Mouse (Mus musculus): ENCODE data around the gene Robo1. TPM values are rescaled to one million over a fixed set of nuclear protein-coding genes. Genes with fewer than 3 reads are reported as not detected.
A peak's percentile ranks its signal among the peaks of the same experiment; 100 is the strongest.

Robo1 gene
- polyA plus RNA-seq, 1 experiment from 2014 or later = 18.3 TPM

DNA sequence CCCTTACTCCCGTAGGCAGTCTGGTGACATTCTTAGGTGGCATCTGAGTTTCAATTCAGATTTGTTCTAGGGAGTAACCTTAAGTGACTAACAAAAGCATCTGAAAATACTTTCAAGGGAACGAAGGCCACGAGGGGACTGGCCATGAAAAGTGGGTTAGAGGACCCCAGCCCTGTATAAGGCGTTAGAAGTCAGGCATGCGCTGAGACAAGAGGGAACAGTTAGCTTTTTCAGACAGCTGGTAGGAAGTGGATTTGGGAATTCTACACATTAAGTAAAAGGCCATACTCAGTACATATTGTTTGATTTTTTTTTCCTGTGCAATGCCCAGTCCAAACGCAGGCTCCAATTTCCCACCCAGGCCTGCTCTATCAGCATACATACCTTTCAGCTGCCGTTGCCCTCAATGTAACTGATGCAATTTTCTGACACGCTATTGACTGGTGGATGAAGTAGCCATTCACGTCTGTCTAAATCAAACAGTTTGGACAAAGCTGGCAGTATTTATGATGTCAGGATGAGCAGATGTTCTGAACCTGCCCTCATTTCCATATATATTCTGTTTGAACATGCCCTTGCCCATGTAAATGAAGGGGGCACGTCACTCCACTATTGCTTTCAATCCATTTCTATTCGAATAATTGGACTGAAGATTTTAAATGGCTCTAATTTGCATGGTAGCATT, 651.1 kb downstream of the Robo1 start:
- ATAC-seq (ENCODE audit: extremely low read depth, insufficient number of reproducible peaks, low FRiP score, low TSS enrichment) = no peak
- Histone ChIP-seq H3K4me2 (no peak overlapping the region), H3K9me3 (peaks cover 6% of the 10 kb centered on the region; the same call in 1 of the 2 replicates), H3K4me3 (no peak overlapping the region), H3K36me3 (peaks cover 18% of the 10 kb centered on the region), H3K27me3 (replicated peaks) (no peaks in the 10 kb centered on the region), H3K4me1 (no peaks in the 10 kb centered on the region), H3K9ac (no peak overlapping the region), H3K27ac (replicated peaks) (no peak overlapping the region)
- WGBS = 84% methylated on average over 11 of the region's 11 CpGs

DNA sequence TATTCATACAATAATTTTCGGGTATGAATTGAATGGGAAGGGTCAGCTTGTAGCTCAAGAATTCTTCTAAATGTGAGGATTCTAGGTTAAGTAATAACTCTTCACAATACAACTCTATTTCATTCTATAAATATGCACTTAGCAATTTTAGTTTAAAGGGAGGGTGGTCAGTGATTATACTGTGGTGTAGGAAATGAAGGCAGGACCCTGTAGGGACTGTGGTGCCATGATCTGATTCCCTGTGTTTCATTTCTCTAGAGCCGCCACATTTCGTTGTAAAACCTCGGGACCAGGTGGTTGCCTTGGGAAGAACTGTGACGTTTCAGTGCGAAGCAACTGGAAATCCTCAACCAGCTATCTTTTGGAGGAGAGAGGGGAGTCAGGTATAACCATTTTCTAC, 651.7 kb downstream of the Robo1 start:
- no peak overlapping the region for H3K9ac ChIP-seq
- 83% methylated on average over 6 of the region's 6 CpGs for WGBS
- no peak overlapping the region for H3K4me3 ChIP-seq
- H3K4me1 ChIP-seq = no peaks in the 10 kb centered on the region
- peaks cover 18% of the 10 kb centered on the region for H3K36me3 ChIP-seq
- no peaks in the 10 kb centered on the region for H3K27me3 ChIP-seq (replicated peaks)
- no peak for ATAC-seq (ENCODE audit: extremely low read depth, insufficient number of reproducible peaks, low FRiP score, low TSS enrichment)
- no peak overlapping the region for H3K4me2 ChIP-seq
- peaks cover 6% of the 10 kb centered on the region; the same call in 1 of the 2 replicates for H3K9me3 ChIP-seq
- H3K27ac ChIP-seq (replicated peaks) = no peak overlapping the region

DNA sequence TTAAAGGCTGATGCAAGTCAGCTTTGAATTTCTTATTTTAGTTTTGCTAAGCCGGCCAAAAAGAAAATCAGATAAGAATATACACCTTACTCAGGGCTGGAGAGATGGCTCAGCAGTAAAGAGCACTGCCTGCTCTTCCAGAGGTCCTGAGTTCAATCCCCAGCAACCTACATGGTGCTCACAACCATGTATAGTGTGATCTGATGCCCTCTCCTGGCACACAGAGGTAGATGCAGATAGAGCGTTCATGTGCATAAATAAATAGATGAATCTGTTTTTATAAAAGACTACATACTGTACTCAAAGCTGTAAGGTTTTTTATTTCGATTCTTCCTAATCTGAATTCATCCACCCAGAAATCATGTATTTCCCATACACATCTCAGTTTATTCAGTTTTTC, 655.7 kb downstream of the Robo1 start:
- Histone ChIP-seq H3K4me2 (no peak overlapping the region), H3K9me3 (peaks cover 6% of the 10 kb centered on the region; the same call in 1 of the 2 replicates), H3K4me3 (no peak overlapping the region), H3K9ac (no peak overlapping the region), H3K36me3 (peaks cover 18% of the 10 kb centered on the region), H3K4me1 (no peaks in the 10 kb centered on the region), H3K27me3 (replicated peaks) (no peaks in the 10 kb centered on the region), H3K27ac (replicated peaks) (no peak overlapping the region)
- 87% methylated on average over 3 of the region's 3 CpGs for WGBS
- ATAC-seq (ENCODE audit: extremely low read depth, insufficient number of reproducible peaks, low FRiP score, low TSS enrichment) = no peak

DNA sequence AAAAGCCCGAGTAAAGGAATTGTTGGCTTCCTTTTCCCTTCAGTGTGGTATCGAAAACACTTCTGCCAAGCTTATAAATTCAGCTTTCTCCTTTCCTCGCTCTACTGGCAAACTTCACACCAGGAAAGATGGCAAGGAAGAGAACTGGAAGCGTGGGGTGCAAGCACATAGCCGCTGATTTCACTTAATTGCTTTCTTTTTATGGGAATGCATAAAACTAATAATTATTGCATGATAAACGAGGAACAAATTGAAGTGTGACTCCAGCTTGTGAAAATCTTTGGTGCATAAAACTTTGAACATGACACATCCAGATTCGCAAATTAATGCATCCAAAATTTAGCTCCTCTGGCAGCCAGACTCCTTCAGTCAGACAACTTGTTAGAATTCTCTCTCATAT, 659.4 kb downstream of the Robo1 start:
- 82% methylated on average over 7 of the region's 7 CpGs for WGBS
- H3K27ac ChIP-seq (replicated peaks) = no peak overlapping the region
- peaks cover 6% of the 10 kb centered on the region; the same call in 1 of the 2 replicates for H3K9me3 ChIP-seq
- H3K4me3 ChIP-seq = no peak overlapping the region
- H3K9ac ChIP-seq = no peak overlapping the region
- no peaks in the 10 kb centered on the region for H3K27me3 ChIP-seq (replicated peaks)
- peaks cover 22% of the 10 kb centered on the region for H3K36me3 ChIP-seq
- no peaks in the 10 kb centered on the region; the same call in 1 of the 2 replicates for H3K4me1 ChIP-seq
- ATAC-seq (ENCODE audit: extremely low read depth, insufficient number of reproducible peaks, low FRiP score, low TSS enrichment) = no peak
- no peak overlapping the region for H3K4me2 ChIP-seq

DNA sequence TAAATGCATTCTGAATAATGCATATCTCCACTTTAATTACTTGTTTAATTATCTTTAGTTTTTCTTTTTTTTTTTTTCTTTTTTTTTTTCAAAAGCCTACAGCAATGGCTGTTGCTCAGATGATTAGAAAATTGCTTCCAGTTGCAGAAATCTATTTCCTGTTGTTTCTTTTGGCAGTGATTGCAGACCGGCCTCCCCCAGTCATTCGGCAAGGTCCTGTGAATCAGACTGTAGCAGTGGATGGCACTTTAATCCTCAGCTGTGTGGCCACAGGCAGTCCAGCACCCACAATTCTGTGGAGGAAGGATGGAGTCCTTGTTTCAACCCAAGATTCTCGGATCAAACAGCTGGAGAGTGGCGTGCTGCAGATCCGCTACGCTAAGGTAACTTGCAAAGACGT, 661.9 kb downstream of the Robo1 start:
- 85% methylated on average over 7 of the region's 7 CpGs for WGBS
- Histone ChIP-seq H3K27me3 (replicated peaks) (no peaks in the 10 kb centered on the region), H3K9ac (no peak overlapping the region), H3K9me3 (no peaks in the 10 kb centered on the region), H3K36me3 (peaks cover 17% of the 10 kb centered on the region), H3K4me2 (no peak overlapping the region), H3K4me3 (no peak overlapping the region), H3K4me1 (no peaks in the 10 kb centered on the region; the same call in 1 of the 2 replicates), H3K27ac (replicated peaks) (no peak overlapping the region)
- ATAC-seq (ENCODE audit: extremely low read depth, insufficient number of reproducible peaks, low FRiP score, low TSS enrichment) = no peak

DNA sequence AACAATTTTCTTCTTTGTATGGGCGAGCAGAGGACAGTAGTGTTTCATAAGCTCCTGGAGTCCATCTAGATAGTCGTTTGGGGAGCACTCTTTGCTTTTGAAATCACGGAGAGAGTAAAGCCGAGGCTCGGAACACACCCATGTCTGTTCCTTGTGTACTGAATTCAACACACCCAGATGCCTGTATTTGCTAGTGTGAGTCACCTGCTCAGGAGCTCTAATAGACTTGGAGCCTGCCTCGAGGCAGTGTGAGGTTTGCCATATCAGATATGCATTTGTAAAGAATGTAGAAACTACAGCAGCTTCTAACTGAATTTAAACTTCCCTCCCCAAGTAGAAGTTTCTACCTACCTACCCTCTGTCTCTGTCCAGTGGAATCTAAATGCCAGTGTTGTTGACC, 665.6 kb downstream of the Robo1 start:
- no peaks in the 10 kb centered on the region for H3K27me3 ChIP-seq (replicated peaks)
- H3K36me3 ChIP-seq = peaks cover 17% of the 10 kb centered on the region
- no peak overlapping the region for H3K4me3 ChIP-seq
- peaks cover 4% of the 10 kb centered on the region; the same call in 1 of the 2 replicates for H3K4me1 ChIP-seq
- no peak overlapping the region for H3K27ac ChIP-seq (replicated peaks)
- no peak overlapping the region for H3K4me2 ChIP-seq
- WGBS = 76% methylated on average over 6 of the region's 6 CpGs
- no peak for ATAC-seq (ENCODE audit: extremely low read depth, insufficient number of reproducible peaks, low FRiP score, low TSS enrichment)
- no peaks in the 10 kb centered on the region for H3K9me3 ChIP-seq
- no peak overlapping the region for H3K9ac ChIP-seq

DNA sequence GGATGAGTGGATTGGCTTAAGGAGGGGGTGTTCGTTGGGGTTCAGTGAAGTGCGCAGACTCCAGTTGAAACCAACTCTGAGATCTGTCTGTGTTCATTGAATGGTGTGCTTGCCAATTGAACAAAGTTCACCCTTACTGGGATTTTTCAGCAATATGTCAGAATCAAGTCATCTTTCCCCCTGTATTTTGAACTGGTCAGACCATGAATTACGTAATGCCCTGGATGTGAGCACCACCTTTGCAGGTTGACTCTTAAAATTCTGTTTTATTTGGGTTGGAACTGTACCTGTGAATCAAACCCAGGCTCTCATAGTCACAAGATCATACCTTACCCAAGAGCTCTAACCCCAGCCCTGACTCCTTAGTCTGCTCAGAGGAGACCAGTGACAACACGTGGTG, 666.6 kb downstream of the Robo1 start:
- peaks cover 4% of the 10 kb centered on the region; the same call in 1 of the 2 replicates for H3K4me1 ChIP-seq
- 84% methylated on average over 4 of the region's 4 CpGs for WGBS
- no peak for ATAC-seq (ENCODE audit: extremely low read depth, insufficient number of reproducible peaks, low FRiP score, low TSS enrichment)

DNA sequence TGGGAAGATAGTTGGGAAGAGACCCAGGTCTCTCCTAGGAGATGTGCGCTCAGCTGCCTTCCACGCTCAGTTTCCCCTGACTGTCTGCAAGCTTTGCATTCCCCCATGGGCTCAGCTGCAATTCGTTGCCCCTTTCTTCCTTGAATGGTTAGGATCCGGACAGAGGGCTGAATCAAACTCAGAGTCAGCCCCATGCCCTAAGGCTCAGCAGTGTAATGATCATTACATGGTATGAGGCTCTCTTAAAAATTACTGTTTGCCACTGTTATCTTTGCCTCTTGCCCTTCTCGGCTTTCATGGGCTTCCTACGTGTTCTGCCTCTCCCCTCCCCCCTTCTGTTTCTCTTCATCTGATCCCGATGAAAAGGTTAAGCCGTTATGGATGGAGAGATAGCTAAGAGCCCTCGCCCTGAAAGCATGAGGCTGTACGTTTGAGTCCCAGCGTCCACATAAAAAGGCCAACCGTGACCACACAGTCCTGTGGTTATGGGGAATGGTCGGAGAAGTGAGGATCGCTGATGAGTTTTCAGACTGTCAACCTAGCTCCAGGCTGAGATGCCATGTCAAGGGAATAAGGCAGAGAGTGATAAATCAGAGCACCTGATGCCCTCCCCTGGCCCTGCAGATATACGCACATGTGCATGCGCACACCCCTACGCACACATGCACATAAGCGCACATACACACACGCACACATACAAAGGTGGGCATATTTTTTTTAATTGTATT, 668.9 kb downstream of the Robo1 start:
- Histone ChIP-seq H3K9me3 (no peaks in the 10 kb centered on the region), H3K9ac (no peak overlapping the region), H3K27ac (replicated peaks) (no peak overlapping the region), H3K27me3 (replicated peaks) (no peaks in the 10 kb centered on the region), H3K36me3 (peaks cover 9% of the 10 kb centered on the region), H3K4me1 (0 out of 2 replicates have a peak, but pooled peaks cover 4% of the 10 kb centered on the region), H3K4me3 (no peak overlapping the region), H3K4me2 (0 out of 2 replicates have a peak overlapping the region, but pooled peaks have one; percentile 8)
- WGBS = 65% methylated on average over 19 of the region's 19 CpGs
- no peak for ATAC-seq (ENCODE audit: extremely low read depth, insufficient number of reproducible peaks, low FRiP score, low TSS enrichment)

More for the DNA sequence above, 666.6 kb downstream of the Robo1 start:
- no peak overlapping the region for H3K4me3 ChIP-seq
- H3K27me3 ChIP-seq (replicated peaks) = no peaks in the 10 kb centered on the region
- no peak overlapping the region for H3K27ac ChIP-seq (replicated peaks)
- H3K4me2 ChIP-seq = no peak overlapping the region
- H3K36me3 ChIP-seq = peaks cover 17% of the 10 kb centered on the region
- H3K9me3 ChIP-seq = no peaks in the 10 kb centered on the region
- H3K9ac ChIP-seq = no peak overlapping the region

DNA sequence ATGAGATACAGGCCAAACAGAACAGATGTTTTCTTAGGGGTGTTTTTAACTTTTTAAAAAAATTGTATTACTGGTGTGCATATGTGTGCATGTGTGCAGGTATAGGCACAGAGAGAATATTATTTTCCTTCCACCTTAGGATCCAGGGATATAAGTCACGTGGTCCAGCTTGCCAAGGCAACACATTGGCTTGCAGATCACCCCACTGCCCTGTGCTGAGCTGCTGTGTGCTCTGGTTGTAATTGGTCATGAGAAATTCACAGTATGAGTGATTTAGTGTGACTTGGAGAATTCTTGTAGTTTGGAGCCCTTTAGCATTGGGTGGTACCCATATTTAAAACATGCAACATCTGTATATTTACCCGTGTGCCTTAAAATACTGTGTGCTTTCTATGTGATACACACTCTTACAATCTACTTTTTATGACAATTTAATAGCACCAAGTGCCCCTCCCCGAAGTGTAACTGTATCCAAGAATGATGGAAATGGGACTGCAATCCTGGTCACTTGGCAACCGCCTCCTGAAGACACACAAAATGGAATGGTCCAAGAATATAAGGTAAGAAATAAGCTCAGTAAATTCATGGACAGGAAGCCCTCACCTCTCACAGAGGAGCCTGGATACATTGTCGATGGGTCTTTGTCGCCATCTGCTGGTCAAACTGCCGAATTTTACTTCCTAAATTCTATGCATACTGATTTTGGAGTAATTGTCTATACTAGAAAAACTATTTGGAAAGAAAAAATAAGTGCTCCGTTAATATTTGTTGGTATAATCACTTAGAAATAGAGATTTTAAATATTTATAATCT, 671.5 kb downstream of the Robo1 start:
- H3K27me3 ChIP-seq (replicated peaks) = no peaks in the 10 kb centered on the region
- WGBS = 25% methylated on average over 8 of the region's 8 CpGs
- no peak overlapping the region for H3K4me2 ChIP-seq
- H3K4me1 ChIP-seq = 0 out of 2 replicates have a peak, but pooled peaks cover 4% of the 10 kb centered on the region
- ATAC-seq (ENCODE audit: extremely low read depth, insufficient number of reproducible peaks, low FRiP score, low TSS enrichment) = no peak
- no peak overlapping the region for H3K4me3 ChIP-seq
- H3K9me3 ChIP-seq = no peaks in the 10 kb centered on the region
- H3K9ac ChIP-seq = no peak overlapping the region
- no peaks in the 10 kb centered on the region; the same call in none of the 2 replicates for H3K36me3 ChIP-seq
- H3K27ac ChIP-seq (replicated peaks) = no peak overlapping the region

DNA sequence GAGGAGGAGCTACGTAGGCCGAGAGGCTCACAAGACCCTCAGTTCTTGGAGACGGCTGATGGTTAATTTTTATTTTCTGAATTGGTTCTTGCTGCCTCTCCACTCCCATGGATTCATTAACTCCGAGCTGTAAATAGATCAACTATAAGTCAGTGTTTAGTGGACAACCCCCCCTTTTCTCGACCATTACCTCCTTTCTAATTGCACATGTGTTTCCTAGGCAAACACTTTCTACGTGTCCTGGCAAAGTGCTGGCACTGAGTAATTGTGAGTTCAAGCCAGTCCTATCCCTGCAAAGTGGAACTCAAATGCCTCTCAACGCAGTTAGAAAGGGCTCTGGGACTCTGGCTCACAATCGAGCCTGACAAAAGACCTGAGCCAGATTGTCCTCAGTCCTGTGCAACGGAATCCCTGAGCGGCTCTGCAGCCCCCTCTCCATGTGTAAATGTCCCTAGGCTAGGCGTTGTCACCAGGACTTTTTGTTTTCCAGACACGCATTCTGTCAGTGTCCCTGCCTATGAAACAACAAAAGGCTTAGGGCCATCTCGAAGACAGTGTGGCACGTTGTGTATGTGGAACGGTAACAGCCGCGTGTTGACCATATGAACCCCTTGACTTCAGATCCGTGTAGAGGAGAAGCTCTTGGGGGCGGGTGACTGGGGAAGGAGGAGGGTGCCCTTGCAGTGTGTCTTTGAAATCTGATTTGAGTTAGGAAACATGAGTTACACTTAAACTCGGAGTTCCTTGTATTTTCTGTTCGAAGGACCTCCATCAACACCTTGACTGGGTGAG, 682.5 kb downstream of the Robo1 start:
- no peak for ATAC-seq (ENCODE audit: extremely low read depth, insufficient number of reproducible peaks, low FRiP score, low TSS enrichment)
- Histone ChIP-seq H3K9me3 (no peaks in the 10 kb centered on the region), H3K27me3 (replicated peaks) (no peaks in the 10 kb centered on the region), H3K4me1 (peaks cover 16% of the 10 kb centered on the region; the same call in 1 of the 2 replicates), H3K4me2 (no peak overlapping the region), H3K36me3 (peaks cover 10% of the 10 kb centered on the region), H3K27ac (replicated peaks) (no peak overlapping the region), H3K9ac (no peak overlapping the region), H3K4me3 (no peak overlapping the region)
- WGBS = 83% methylated on average over 21 of the region's 21 CpGs
